Mouse (Mus musculus) adrenal gland, postnatal 10 days (tissue): ENCODE data around the gene Adgrg3. TPM values are rescaled to one million over a fixed set of nuclear protein-coding genes. Genes with fewer than 3 reads are reported as not detected.

Experiments
- DNase-seq: peaks from one replicate; pipeline ENCODE4 v3.0.0; 2021; ENCODE audit warnings: mixed read lengths
- total RNA-seq, 2 experiments: library from RNA; stranded (reverse); gene quantifications; 2 replicates each; pipeline ENCODE4 v1.2.3; 2021

Gene Adgrg3
- total RNA-seq, 2 experiments from 2014 or later: 4.0 to 4.5 TPM

- DNase-seq: no peak
Observed at GRCm38 (mm10) chr8:95081650-95082049, 64.2 kb downstream of the Adgrg3 start.

GRCm38 (mm10) chr8:95084261-95084660 is 66.8 kb downstream of the Adgrg3 start:
- no peak for DNase-seq

GRCm38 (mm10) chr8:95084744-95085431 is 67.4 kb downstream of the Adgrg3 start:
- no peak for DNase-seq

GRCm38 (mm10) chr8:95085432-95086141 is 68.1 kb downstream of the Adgrg3 start:
- no peak for DNase-seq

GRCm38 (mm10) chr8:95093574-95093973 is 76.1 kb downstream of the Adgrg3 start:
- no peak for DNase-seq

Other genes starting within 250 kb of the Adgrg3 start
- gene Cx3cl1, start 245.7 kb upstream of the Adgrg3 start, total RNA-seq: 10 to 100 TPM; 10.4 to 13.3 TPM
- gene Ccl17, start 207.2 kb upstream of the Adgrg3 start, total RNA-seq: under 1 TPM in 1 of 2 experiments, not detected in 1; 0.96 TPM
- 100 to 1,000 TPM; 270 to 345 TPM for gene Coq9, start 179.4 kb upstream of the Adgrg3 start, total RNA-seq
- gene Ciapin1, start 179.3 kb upstream of the Adgrg3 start, total RNA-seq: 100 to 1,000 TPM; 101 to 127 TPM
- gene Polr2c, start 160.2 kb upstream of the Adgrg3 start, total RNA-seq: 10 to 100 TPM; 56.7 to 64.3 TPM
- 10 to 100 TPM; 26.3 to 26.7 TPM for gene Dok4, start 141.4 kb upstream of the Adgrg3 start, total RNA-seq
- gene Ccdc102a, start 99.6 kb upstream of the Adgrg3 start, total RNA-seq: 10 to 100 TPM; 11.0 to 11.7 TPM
- gene Adgrg5, start 94.0 kb upstream of the Adgrg3 start, total RNA-seq: under 1 TPM; 0.27 to 0.82 TPM
- gene Adgrg1, start 42.9 kb upstream of the Adgrg3 start, total RNA-seq: 10 to 100 TPM; 35.9 to 48.9 TPM
- not detected for gene Drc7, start 37.4 kb downstream of the Adgrg3 start, total RNA-seq
- gene Katnb1, start 63.5 kb downstream of the Adgrg3 start, total RNA-seq: 10 to 100 TPM in 1 of 2 experiments, 1 to 10 TPM in 1; 9.4 to 16.1 TPM
- gene Kifc3, start 185.1 kb downstream of the Adgrg3 start, total RNA-seq: 10 to 100 TPM; 80.0 to 89.0 TPM